Mouse (Mus musculus): ENCODE measurements around the gene Fth1. TPM values are rescaled to one million over a fixed set of nuclear protein-coding genes. Genes with fewer than 3 reads are reported as not detected.

Fth1 gene
- total and polyA plus RNA-seq, 2 experiments from 2014 or later, result 524 to 3,148 TPM

DNA sequence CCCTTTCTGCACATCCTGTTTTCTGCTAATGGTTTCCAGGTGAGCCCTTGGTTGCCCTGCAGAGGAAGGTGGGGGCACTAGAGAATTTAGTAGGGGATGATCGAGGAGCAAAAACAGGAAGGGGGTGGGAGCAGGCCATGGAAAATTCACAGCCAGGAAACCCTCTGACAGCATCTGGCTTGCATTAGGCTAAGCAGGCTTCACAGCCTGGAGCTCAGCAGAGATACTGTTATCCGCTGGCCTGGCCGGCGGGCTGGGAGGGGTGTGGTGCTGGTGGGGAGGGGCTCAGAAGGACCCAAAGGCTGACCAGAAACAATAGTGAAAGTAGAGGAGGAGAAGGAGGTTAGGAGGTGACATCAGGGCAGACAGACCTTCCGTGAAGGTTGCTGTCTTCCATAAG is 33.5 kb downstream of the Fth1 start:
- no peaks in the 10 kb centered on the region for H3K9me3 ChIP-seq (replicated peaks; ENCODE audit: control insufficient read depth, low read length)
- no peaks in the 10 kb centered on the region for H3K27me3 ChIP-seq (ENCODE audit: control insufficient read depth, insufficient read depth, low read length)
- no peaks in the 10 kb centered on the region for H3K36me3 ChIP-seq (replicated peaks; ENCODE audit: control insufficient read depth, insufficient read depth, low read length)
- DNase-seq (ENCODE audit: low spot score) (peak; percentile 79), ATAC-seq (ENCODE audit: insufficient read depth, low read depth) (peak; percentile 32)
- no peak overlapping the region for H3K4me2 ChIP-seq (ENCODE audit: low read depth, low read length)
- TF ChIP-seq EP300 (IDR thresholded peaks at IDR 0.05; ENCODE audit: low read depth) (no peak), CTCF (IDR thresholded peaks at IDR 0.05; ENCODE audit: low read depth) (no peak)
- no peak overlapping the region for H3K4me3 ChIP-seq (ENCODE audit: low read depth, low read length)
- peaks cover 18% of the 10 kb centered on the region; the same call in 1 of the 2 replicates for H3K4me1 ChIP-seq (ENCODE audit: control insufficient read depth, insufficient read depth)
- H3K9ac ChIP-seq (replicated peaks; ENCODE audit: low read depth, low read length), result no peak overlapping the region
- peak overlapping the region; percentile 67 for H3K27ac ChIP-seq (ENCODE audit: low read depth)
- WGBS, result 24% methylated on average over 5 of the region's 5 CpGs

- no peak for TF ChIP-seq CTCF (IDR thresholded peaks at IDR 0.05; ENCODE audit: low read depth)
- TF ChIP-seq EP300 (IDR thresholded peaks at IDR 0.05; ENCODE audit: low read depth), result no peak
- Histone ChIP-seq H3K4me2 (ENCODE audit: low read depth, low read length) (no peak overlapping the region), H3K27ac (ENCODE audit: low read depth) (no peak overlapping the region), H3K9me3 (replicated peaks; ENCODE audit: control insufficient read depth, low read length) (no peaks in the 10 kb centered on the region), H3K4me3 (ENCODE audit: low read depth, low read length) (no peak overlapping the region), H3K36me3 (replicated peaks; ENCODE audit: control insufficient read depth, insufficient read depth, low read length) (no peaks in the 10 kb centered on the region), H3K9ac (replicated peaks; ENCODE audit: low read depth, low read length) (no peak overlapping the region), H3K4me1 (ENCODE audit: control insufficient read depth, insufficient read depth) (peaks cover 18% of the 10 kb centered on the region; the same call in 1 of the 2 replicates), H3K27me3 (ENCODE audit: control insufficient read depth, insufficient read depth, low read length) (no peaks in the 10 kb centered on the region)
- DNase-seq (ENCODE audit: low spot score) (no peak), ATAC-seq (ENCODE audit: insufficient read depth, low read depth) (no peak)
- WGBS, result 69% methylated on average over 13 of the region's 13 CpGs
These were observed 34.4 kb downstream of the Fth1 start for GRCm38 (mm10) chr19:10014824-10015223.

DNA sequence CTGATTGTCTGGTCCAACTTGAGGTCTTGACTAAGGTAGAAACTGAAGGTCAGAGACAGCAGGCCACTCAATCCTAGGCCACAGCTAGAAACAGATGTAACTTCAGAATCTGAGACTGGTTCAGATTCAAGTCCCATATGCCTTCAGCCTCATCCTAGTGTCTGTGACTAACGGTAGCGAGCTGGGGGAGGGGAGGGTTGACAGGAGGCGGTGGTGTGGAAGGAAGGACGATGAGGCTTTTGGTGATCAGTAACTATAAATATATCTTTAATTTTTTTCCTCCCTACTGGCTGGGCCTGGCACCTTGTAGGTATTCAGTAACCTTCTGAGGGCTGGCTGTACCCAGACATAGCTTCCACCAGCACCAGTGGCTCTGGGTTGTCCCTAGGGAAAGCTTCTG is 35.0 kb downstream of the Fth1 start:
- DNase-seq (ENCODE audit: low spot score), result no peak
- H3K4me1 ChIP-seq (ENCODE audit: control insufficient read depth, insufficient read depth), result peaks cover 18% of the 10 kb centered on the region; the same call in 1 of the 2 replicates
- no peak for ATAC-seq (ENCODE audit: insufficient read depth, low read depth)
- no peak overlapping the region for H3K4me2 ChIP-seq (ENCODE audit: low read depth, low read length)
- H3K9ac ChIP-seq (replicated peaks; ENCODE audit: low read depth, low read length), result no peak overlapping the region
- TF ChIP-seq CTCF (IDR thresholded peaks at IDR 0.05; ENCODE audit: low read depth), result no peak
- no peak for TF ChIP-seq EP300 (IDR thresholded peaks at IDR 0.05; ENCODE audit: low read depth)
- H3K27ac ChIP-seq (ENCODE audit: low read depth), result no peak overlapping the region
- WGBS, result 58% methylated on average over 4 of the region's 4 CpGs
- H3K27me3 ChIP-seq (ENCODE audit: control insufficient read depth, insufficient read depth, low read length), result no peaks in the 10 kb centered on the region
- no peaks in the 10 kb centered on the region for H3K9me3 ChIP-seq (replicated peaks; ENCODE audit: control insufficient read depth, low read length)
- no peaks in the 10 kb centered on the region for H3K36me3 ChIP-seq (replicated peaks; ENCODE audit: control insufficient read depth, insufficient read depth, low read length)
- H3K4me3 ChIP-seq (ENCODE audit: low read depth, low read length), result no peak overlapping the region

DNA sequence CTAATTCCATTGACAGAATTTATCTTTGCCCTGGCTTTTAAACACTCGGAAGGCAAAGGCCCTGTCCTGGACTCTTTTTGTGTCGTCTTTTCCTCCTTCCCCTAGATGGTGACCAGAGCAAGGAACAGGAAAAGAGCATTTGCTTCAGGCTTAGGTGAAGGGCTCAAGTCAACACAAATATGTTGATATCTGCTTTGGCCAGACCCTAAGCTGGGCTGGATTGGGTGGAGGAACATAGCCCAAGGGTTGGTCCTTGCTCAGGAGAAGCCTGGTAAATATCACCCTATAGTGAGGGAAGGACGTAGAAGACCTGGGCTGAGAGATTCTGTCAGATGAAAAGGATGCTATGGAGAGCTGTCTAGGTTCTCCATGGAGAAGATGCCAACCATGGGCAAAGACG is 35.8 kb downstream of the Fth1 start:
- no peaks in the 10 kb centered on the region for H3K9me3 ChIP-seq (replicated peaks; ENCODE audit: control insufficient read depth, low read length)
- peaks cover 18% of the 10 kb centered on the region; the same call in 1 of the 2 replicates for H3K4me1 ChIP-seq (ENCODE audit: control insufficient read depth, insufficient read depth)
- H3K27me3 ChIP-seq (ENCODE audit: control insufficient read depth, insufficient read depth, low read length), result no peaks in the 10 kb centered on the region
- no peak overlapping the region for H3K27ac ChIP-seq (ENCODE audit: low read depth)
- H3K4me3 ChIP-seq (ENCODE audit: low read depth, low read length), result no peak overlapping the region
- no peak overlapping the region for H3K4me2 ChIP-seq (ENCODE audit: low read depth, low read length)
- WGBS, result 77% methylated on average over 4 of the region's 4 CpGs
- TF ChIP-seq EP300 (IDR thresholded peaks at IDR 0.05; ENCODE audit: low read depth) (no peak), CTCF (IDR thresholded peaks at IDR 0.05; ENCODE audit: low read depth) (no peak)
- ATAC-seq (ENCODE audit: insufficient read depth, low read depth) (no peak), DNase-seq (ENCODE audit: low spot score) (no peak)
- H3K36me3 ChIP-seq (replicated peaks; ENCODE audit: control insufficient read depth, insufficient read depth, low read length), result no peaks in the 10 kb centered on the region
- no peak overlapping the region for H3K9ac ChIP-seq (replicated peaks; ENCODE audit: low read depth, low read length)

DNA sequence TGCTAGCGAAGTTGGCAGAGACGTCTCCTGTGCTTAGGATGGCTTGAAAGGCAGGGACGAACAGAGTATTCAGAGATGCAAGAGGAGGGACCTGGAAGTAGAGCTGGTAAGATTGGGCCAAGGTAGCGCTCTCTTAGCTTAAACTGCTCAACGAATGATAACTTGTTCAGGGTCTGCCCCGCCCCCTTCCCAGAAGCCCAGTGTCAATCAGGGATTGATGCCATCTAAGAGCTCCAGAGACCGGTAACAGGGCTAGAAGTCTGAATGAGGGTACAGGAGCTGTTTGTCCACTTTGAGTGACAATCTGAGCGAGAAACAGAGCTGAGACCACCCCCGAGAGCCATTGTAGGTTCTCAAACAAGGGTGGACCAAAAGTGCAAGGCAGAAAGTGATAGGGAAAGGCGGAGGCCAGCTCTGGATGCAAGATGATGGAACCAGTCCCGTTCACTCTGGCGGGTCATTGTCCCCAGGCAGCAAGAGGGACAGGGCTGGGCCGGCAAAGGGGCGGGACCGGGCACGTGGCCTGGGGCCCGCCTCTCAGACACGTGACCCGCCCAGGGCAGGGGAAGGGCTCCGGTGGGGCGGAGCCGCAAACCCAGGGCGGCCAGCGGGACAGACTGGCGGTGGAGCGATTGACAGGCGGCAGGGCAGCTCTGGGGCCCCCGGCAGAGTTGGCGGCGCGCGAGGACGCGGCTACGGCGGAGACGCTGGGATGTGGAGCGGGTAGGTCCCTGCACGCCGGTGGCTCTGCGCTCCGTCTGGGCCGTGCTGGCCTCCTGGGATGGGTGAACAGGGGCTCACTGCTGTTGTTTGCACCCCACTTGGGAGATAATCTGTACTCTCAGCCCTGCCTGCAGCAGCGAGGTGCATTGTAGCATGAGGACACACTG is 37.5 kb downstream of the Fth1 start:
- H3K9me3 ChIP-seq (replicated peaks; ENCODE audit: control insufficient read depth, low read length), result no peaks in the 10 kb centered on the region
- ATAC-seq (ENCODE audit: insufficient read depth, low read depth) (peak; percentile 95), DNase-seq (ENCODE audit: low spot score) (peak; percentile 91)
- peak overlapping the region; percentile 57 for H3K4me3 ChIP-seq (ENCODE audit: low read depth, low read length)
- no peaks in the 10 kb centered on the region for H3K27me3 ChIP-seq (ENCODE audit: control insufficient read depth, insufficient read depth, low read length)
- peak overlapping the region; percentile 57 for H3K27ac ChIP-seq (ENCODE audit: low read depth)
- H3K36me3 ChIP-seq (replicated peaks; ENCODE audit: control insufficient read depth, insufficient read depth, low read length), result no peaks in the 10 kb centered on the region
- peak overlapping the region; percentile 88 for H3K4me2 ChIP-seq (ENCODE audit: low read depth, low read length)
- TF ChIP-seq EP300 (IDR thresholded peaks at IDR 0.05; ENCODE audit: low read depth), result no peak
- no peak for TF ChIP-seq CTCF (IDR thresholded peaks at IDR 0.05; ENCODE audit: low read depth)
- H3K9ac ChIP-seq (replicated peaks; ENCODE audit: low read depth, low read length), result peak overlapping the region; percentile 62
- 7% methylated on average over 44 of the region's 44 CpGs for WGBS
- peaks cover 21% of the 10 kb centered on the region; the same call in 1 of the 2 replicates for H3K4me1 ChIP-seq (ENCODE audit: control insufficient read depth, insufficient read depth)

All from heart, postnatal 0 days (tissue).